8 mouse cellular contexts compared by ENCODE assay signal in genomic region chr14:67993142-67993541, GRCm38 (mm10).
DNase-seq lines count a peak whose midpoint lies in the region; ATAC-seq and TF ChIP-seq lines count a peak whose summit lies in the region.

No protein-coding gene starts in this region.

- intact Hi-C loops in left cerebral cortex, adult 2 months (cut with DNase I): loop anchor here (1.0 to 2.0 kb wide), 6 partner anchors 27 to 501 kb away; no protein-coding TSS in a partner anchor

- no peak for TF ChIP-seq POLR2A in small intestine, adult 2 months (IDR thresholded peaks at IDR 0.05; ENCODE audit: low read depth, low read length)

- H3K9ac ChIP-seq in intestine, embryonic 14.5 days (ENCODE audit: low read length): no peak overlapping the region
- H3K9ac ChIP-seq in intestine, embryonic 16.5 days (ENCODE audit: low read depth, low read length): no peak overlapping the region
- H3K9ac ChIP-seq in hindbrain, embryonic 12.5 days: no peak overlapping the region

- peak; percentile 90 for DNase-seq in intestine, embryonic 14.5 days (ENCODE audit: low spot score)
- DNase-seq in cerebellum, adult 9-10 months: peak; percentile 72
- peak; percentile 72 to 83 for DNase-seq in left cerebral cortex, adult 2 months (ENCODE audit: extremely low spot score in 1 of 2, low spot score in 2 of 2)
- peak; percentile 77 for DNase-seq in mesoderm, embryonic 11.5 days (ENCODE audit: low read depth, low spot score)

- H3K9me3 ChIP-seq in intestine, embryonic 14.5 days (ENCODE audit: control insufficient read depth, low read length): no peaks in the 10 kb centered on the region
- H3K9me3 ChIP-seq in intestine, embryonic 16.5 days (ENCODE audit: control insufficient read depth, low read length): no peaks in the 10 kb centered on the region
- 0 out of 2 replicates have a peak, but pooled peaks cover 3% of the 10 kb centered on the region for H3K9me3 ChIP-seq in hindbrain, embryonic 12.5 days (replicated peaks)

- H3K4me3 ChIP-seq in intestine, embryonic 14.5 days (ENCODE audit: low read depth, low read length): no peak overlapping the region
- H3K4me3 ChIP-seq in intestine, embryonic 16.5 days (ENCODE audit: low read length): no peak overlapping the region
- no peak overlapping the region for H3K4me3 ChIP-seq in hindbrain, embryonic 12.5 days
- peak overlapping the region; percentile 26; the same call in 1 of the 2 replicates for H3K4me3 ChIP-seq in left cerebral cortex, adult 2 months
- H3K4me3 ChIP-seq in small intestine, adult 2 months (ENCODE audit: low read depth, low read length): no peak overlapping the region

- H3K27me3 ChIP-seq in intestine, embryonic 14.5 days (replicated peaks; ENCODE audit: control insufficient read depth, insufficient read depth, low read length): no peaks in the 10 kb centered on the region
- H3K27me3 ChIP-seq in intestine, embryonic 16.5 days (replicated peaks; ENCODE audit: control insufficient read depth, insufficient read depth, low read length): no peaks in the 10 kb centered on the region
- no peaks in the 10 kb centered on the region for H3K27me3 ChIP-seq in hindbrain, embryonic 12.5 days
- H3K27me3 ChIP-seq in small intestine, adult 2 months (ENCODE audit: control insufficient read depth, insufficient read depth, low read length): no peaks in the 10 kb centered on the region

- peak; percentile 98 for TF ChIP-seq CTCF in left cerebral cortex, adult 2 months (IDR thresholded peaks at IDR 0.05)
- TF ChIP-seq CTCF in small intestine, adult 2 months (IDR thresholded peaks at IDR 0.05; ENCODE audit: extremely low read depth, insufficient read length, insufficient replicate concordance, low read depth, low read length): 0 out of 2 replicates have a peak, but pooled peaks have one; percentile 19

- H3K4me1 ChIP-seq in intestine, embryonic 14.5 days (replicated peaks; ENCODE audit: control insufficient read depth, insufficient read depth, low read length): no peaks in the 10 kb centered on the region
- H3K4me1 ChIP-seq in intestine, embryonic 16.5 days (ENCODE audit: control insufficient read depth, insufficient read depth, low read length): no peaks in the 10 kb centered on the region
- peaks cover 6% of the 10 kb centered on the region; the same call in 1 of the 2 replicates for H3K4me1 ChIP-seq in hindbrain, embryonic 12.5 days
- peaks cover 8% of the 10 kb centered on the region; the same call in 1 of the 2 replicates for H3K4me1 ChIP-seq in small intestine, adult 2 months (ENCODE audit: control insufficient read depth, insufficient read depth, insufficient read length, low read length)

- ATAC-seq in intestine, embryonic 14.5 days (replicated peaks; ENCODE audit: low FRiP score, low TSS enrichment, low read depth): no peak
- ATAC-seq in intestine, embryonic 16.5 days: no peak
- peak; percentile 58 for ATAC-seq in frontal cortex, adult (ENCODE audit: low TSS enrichment)
- ATAC-seq in hindbrain, embryonic 12.5 days (ENCODE audit: low FRiP score): peak; percentile 54; the same call in 1 of the 2 replicates

- WGBS in intestine, embryonic 14.5 days: 13% methylated on average over 8 of the region's 8 CpGs
- 14% methylated on average over 8 of the region's 8 CpGs for WGBS in intestine, embryonic 16.5 days
- WGBS in hindbrain, embryonic 12.5 days: 19% methylated on average over 8 of the region's 8 CpGs
- 17% methylated on average over 8 of the region's 8 CpGs for WGBS in small intestine, adult 2 months

- no peak overlapping the region for H3K4me2 ChIP-seq in intestine, embryonic 14.5 days (ENCODE audit: low read length)
- no peak overlapping the region for H3K4me2 ChIP-seq in intestine, embryonic 16.5 days (ENCODE audit: low read depth, low read length)
- peak overlapping the region; percentile 30 for H3K4me2 ChIP-seq in hindbrain, embryonic 12.5 days (replicated peaks)

- H3K36me3 ChIP-seq in intestine, embryonic 14.5 days (ENCODE audit: control insufficient read depth, insufficient read depth, low read length): no peaks in the 10 kb centered on the region
- H3K36me3 ChIP-seq in intestine, embryonic 16.5 days (ENCODE audit: control insufficient read depth, insufficient read depth, low read length): no peaks in the 10 kb centered on the region
- H3K36me3 ChIP-seq in hindbrain, embryonic 12.5 days: no peaks in the 10 kb centered on the region
- no peaks in the 10 kb centered on the region for H3K36me3 ChIP-seq in small intestine, adult 2 months (ENCODE audit: control insufficient read depth, insufficient read depth, low read length)

- H3K27ac ChIP-seq in intestine, embryonic 14.5 days (ENCODE audit: low read depth): no peak overlapping the region
- no peak overlapping the region for H3K27ac ChIP-seq in intestine, embryonic 16.5 days (ENCODE audit: low read length)
- no peak overlapping the region for H3K27ac ChIP-seq in hindbrain, embryonic 12.5 days
- peak overlapping the region; percentile 84 for H3K27ac ChIP-seq in left cerebral cortex, adult 2 months
- H3K27ac ChIP-seq in small intestine, adult 2 months (ENCODE audit: insufficient read depth, low read depth, low read length): no peak overlapping the region

Comparison
In these comparisons a context has a peak if more than half of its experiments do, and no peak if none do; other contexts are left out.
1. ATAC-seq: peak in frontal cortex, adult (single experiment) and hindbrain, embryonic 12.5 days (single experiment); none in intestine, embryonic 14.5 days (single experiment) and intestine, embryonic 16.5 days (single experiment).
2. Peak in every context shown above with its lines, with median percentiles within 50 percentile points of each other: DNase-seq.